Mouse (Mus musculus) liver, embryonic 12.5 days (tissue): ENCODE data around the gene A030014E15Rik. TPM values are rescaled to one million over a fixed set of nuclear protein-coding genes. Genes with fewer than 3 reads are reported as not detected.
"Not testable (repeated sequence)": the region's sequence is repeated elsewhere in the genome, so short reads cannot be mapped to it uniquely, and the experiment has no call there.

ENCODE experiments used
- ATAC-seq: fragments of 200-750 bp; cut with Nextera tagmentation; 2 replicates; pipeline ENCODE4 v1.8.0; 2017; ENCODE audit warnings: moderate number of reproducible peaks, mild to moderate bottlenecking, moderate library complexity
- H3K27ac ChIP-seq: fragments of 300-500 bp; sonication (generic); 2 replicates; pipeline ENCODE4 v1.5.1; 2016; ENCODE audit warnings: mild to moderate bottlenecking
- H3K27me3 ChIP-seq: fragments of 300-500 bp; sonication (generic); replicated peaks from 2 replicates; pipeline ENCODE4 v1.6.1; 2016; ENCODE audit warnings: mild to moderate bottlenecking, moderate library complexity
- H3K36me3 ChIP-seq: fragments of 300-500 bp; sonication (generic); 2 replicates; pipeline ENCODE4 v1.6.1; 2016; ENCODE audit warnings: mild to moderate bottlenecking, moderate library complexity
- H3K4me1 ChIP-seq: fragments of 300-500 bp; sonication (generic); 2 replicates; pipeline ENCODE4 v1.6.1; 2016
- H3K4me2 ChIP-seq: fragments of 300-500 bp; sonication (generic); 2 replicates; pipeline ENCODE4 v1.6.1; 2016; ENCODE audit warnings: mild to moderate bottlenecking, moderate library complexity
- H3K4me3 ChIP-seq: fragments of 300-500 bp; sonication (generic); 2 replicates; pipeline ENCODE4 v1.5.1; 2016; ENCODE audit warnings: mild to moderate bottlenecking, moderate library complexity
- H3K9ac ChIP-seq: fragments of 300-500 bp; sonication (generic); 2 replicates; pipeline ENCODE4 v1.6.1; 2016; ENCODE audit warnings: mild to moderate bottlenecking, moderate library complexity
- H3K9me3 ChIP-seq: fragments of 300-500 bp; sonication (generic); replicated peaks from 2 replicates; pipeline ENCODE4 v1.6.1; 2016; ENCODE audit warnings: mild to moderate bottlenecking, moderate library complexity
- WGBS: fragments of 180-500 bp; shearing (Covaris S2); methylation state at CpG from one replicate; pipeline ENCODE4 v1.1.7; 2016; ENCODE audit not compliant: insufficient replicate concordance; 5-methylcytosine and 5-hydroxymethylcytosine counted together
- polyA plus RNA-seq: library from polyadenylated mRNA; unstranded; fragments of >200 nt; fragmentation: Nextera tagmentation; extraction: Ambion mirVana; gene quantifications from 2 replicates; pipeline ENCODE4 v1.2.1, GENCODE M21; 2016

Gene A030014E15Rik
- polyA plus RNA-seq, 1 experiment from 2014 or later: not detected

- H3K27ac ChIP-seq, H3K27me3 ChIP-seq, H3K9ac ChIP-seq, H3K4me3 ChIP-seq, H3K4me1 ChIP-seq, H3K4me2 ChIP-seq, ATAC-seq, H3K36me3 ChIP-seq: not testable (repeated sequence)
- peaks cover 16% of the 10 kb centered on the region for H3K9me3 ChIP-seq
- WGBS: no CpG with 5 or more reads among the region's 6 CpGs
These were observed 18.6 kb downstream of the A030014E15Rik start, which contains the start of gene A030003K21Rik for GRCm38 (mm10) chr1:82943295-82943694. Gene A030003K21Rik (minus strand): TSS chr1:82943388.

GRCm38 (mm10) chr1:82946029-82946428 is 21.3 kb downstream of the A030014E15Rik start:
- ATAC-seq, H3K9ac ChIP-seq, H3K27me3 ChIP-seq, H3K36me3 ChIP-seq, H3K4me2 ChIP-seq, H3K4me3 ChIP-seq, H3K27ac ChIP-seq, H3K9me3 ChIP-seq, H3K4me1 ChIP-seq: not testable (repeated sequence)
- WGBS: 75% methylated on average over 2 of the region's 2 CpGs

- Histone ChIP-seq H3K36me3 (no peaks in the 10 kb centered on the region), H3K4me3 (no peak overlapping the region), H3K9me3 (no peaks in the 10 kb centered on the region), H3K27me3 (no peaks in the 10 kb centered on the region), H3K4me2 (no peak overlapping the region), H3K4me1 (no peaks in the 10 kb centered on the region), H3K27ac (no peak overlapping the region), H3K9ac (no peak overlapping the region)
- ATAC-seq: no peak
- 66% methylated on average over 2 of the region's 2 CpGs for WGBS
These were observed 23.9 kb downstream of the A030014E15Rik start for GRCm38 (mm10) chr1:82948601-82949000.

- H3K27ac ChIP-seq, H3K4me1 ChIP-seq, H3K4me2 ChIP-seq, H3K9me3 ChIP-seq, H3K9ac ChIP-seq, H3K4me3 ChIP-seq, H3K27me3 ChIP-seq, ATAC-seq, H3K36me3 ChIP-seq: not testable (repeated sequence)
These were observed 31.2 kb downstream of the A030014E15Rik start, which contains the start of gene Gm7544 for GRCm38 (mm10) chr1:82955913-82956312. Gene Gm7544 (minus strand): TSS chr1:82956013.

GRCm38 (mm10) chr1:82959870-82960385 is 35.2 kb downstream of the A030014E15Rik start, which contains the start of gene Gm47955:
Gene Gm47955 (plus strand): TSS chr1:82960286.
- ATAC-seq: no peak
- no peak within 1 kb of the TSS for H3K4me3 ChIP-seq
- 78% methylated on average over 11 of the region's 11 CpGs for WGBS

GRCm38 (mm10) chr1:82966413-82966812 is 41.7 kb downstream of the A030014E15Rik start:
- 53% methylated on average over 3 of the region's 3 CpGs for WGBS
- Histone ChIP-seq H3K9ac (no peak overlapping the region), H3K4me1 (no peaks in the 10 kb centered on the region; the same call in 1 of the 2 replicates), H3K4me3 (no peak overlapping the region), H3K4me2 (no peak overlapping the region), H3K27ac (no peak overlapping the region), H3K36me3 (no peaks in the 10 kb centered on the region), H3K27me3 (no peaks in the 10 kb centered on the region), H3K9me3 (no peaks in the 10 kb centered on the region)
- ATAC-seq: no peak

More at GRCm38 (mm10) chr1:82959870-82960385, 35.2 kb downstream of the A030014E15Rik start, which contains the start of gene Gm47955:
- Histone ChIP-seq H3K36me3 (no peaks in the 10 kb centered on the region), H3K9ac (no peak within 1 kb of the TSS), H3K9me3 (no peaks in the 10 kb centered on the region), H3K27ac (no peak within 1 kb of the TSS), H3K4me2 (no peak within 1 kb of the TSS), H3K4me1 (no peaks in the 10 kb centered on the region), H3K27me3 (no peaks in the 10 kb centered on the region)

GRCm38 (mm10) chr1:82972046-82972445 is 47.3 kb downstream of the A030014E15Rik start:
- Histone ChIP-seq H3K9ac (no peak overlapping the region), H3K4me3 (no peak overlapping the region), H3K4me1 (peaks cover 29% of the 10 kb centered on the region), H3K27me3 (no peaks in the 10 kb centered on the region), H3K27ac (0 out of 2 replicates have a peak overlapping the region, but pooled peaks have one; percentile 45), H3K36me3 (no peaks in the 10 kb centered on the region), H3K4me2 (no peak overlapping the region), H3K9me3 (no peaks in the 10 kb centered on the region)
- peak; percentile 66 for ATAC-seq
- 20% methylated on average over 4 of the region's 4 CpGs for WGBS

GRCm38 (mm10) chr1:82973244-82973643 is 48.5 kb downstream of the A030014E15Rik start:
- WGBS: 59% methylated on average over 1 of the region's 1 CpGs
- H3K4me2 ChIP-seq: no peak overlapping the region
- ATAC-seq: no peak
- H3K27ac ChIP-seq: no peak overlapping the region
- peaks cover 29% of the 10 kb centered on the region for H3K4me1 ChIP-seq
- no peak overlapping the region for H3K9ac ChIP-seq
- H3K36me3 ChIP-seq: no peaks in the 10 kb centered on the region
- no peaks in the 10 kb centered on the region for H3K27me3 ChIP-seq
- H3K4me3 ChIP-seq: no peak overlapping the region
- no peaks in the 10 kb centered on the region for H3K9me3 ChIP-seq

- Histone ChIP-seq H3K9me3 (no peaks in the 10 kb centered on the region), H3K27ac (peak overlapping the region; percentile 39; the same call in 1 of the 2 replicates), H3K36me3 (no peaks in the 10 kb centered on the region), H3K27me3 (no peaks in the 10 kb centered on the region), H3K4me2 (peak overlapping the region; percentile 37; the same call in 1 of the 2 replicates), H3K9ac (no peak overlapping the region; the same call in 1 of the 2 replicates), H3K4me3 (no peak overlapping the region), H3K4me1 (peaks cover 29% of the 10 kb centered on the region)
- WGBS: 23% methylated on average over 6 of the region's 6 CpGs
- peak; percentile 19 for ATAC-seq
These were observed 49.2 kb downstream of the A030014E15Rik start for GRCm38 (mm10) chr1:82973901-82974300.

- peak overlapping the region; percentile 39; the same call in 1 of the 2 replicates for H3K27ac ChIP-seq
- H3K4me3 ChIP-seq: no peak overlapping the region
- H3K27me3 ChIP-seq: no peaks in the 10 kb centered on the region
- no peaks in the 10 kb centered on the region for H3K36me3 ChIP-seq
- peaks cover 29% of the 10 kb centered on the region for H3K4me1 ChIP-seq
- no peak overlapping the region for H3K9ac ChIP-seq
- peak; percentile 93 for ATAC-seq
- 17% methylated on average over 9 of the region's 9 CpGs for WGBS
- peak overlapping the region; percentile 37 for H3K4me2 ChIP-seq
- H3K9me3 ChIP-seq: no peaks in the 10 kb centered on the region
These were observed 49.6 kb downstream of the A030014E15Rik start for GRCm38 (mm10) chr1:82974342-82974741.
